Mouse (Mus musculus): ENCODE measurements around the gene Hcst. TPM values are rescaled to one million over a fixed set of nuclear protein-coding genes. Genes with fewer than 3 reads are reported as not detected.
A peak's percentile ranks its signal among the peaks of the same experiment; 100 is the strongest.

The Hcst gene
- polyA plus RNA-seq, 1 experiment from 2014 or later: not detected

- H3K27me3 ChIP-seq: no peaks in the 10 kb centered on the region
- no peak overlapping the region for H3K9ac ChIP-seq (replicated peaks)
- no peaks in the 10 kb centered on the region for H3K9me3 ChIP-seq
- peaks cover 12% of the 10 kb centered on the region; the same call in 1 of the 2 replicates for H3K36me3 ChIP-seq
- no peak for ATAC-seq (replicated peaks)
- H3K4me2 ChIP-seq (replicated peaks): no peak overlapping the region
- no peak overlapping the region for H3K4me3 ChIP-seq
- H3K27ac ChIP-seq (replicated peaks): no peak overlapping the region
- H3K4me1 ChIP-seq: peaks cover 3% of the 10 kb centered on the region; the same call in 1 of the 2 replicates
Measured at GRCm38 (mm10) chr7:30429327-30429726, 9.7 kb upstream of the Hcst start.

GRCm38 (mm10) chr7:30423071-30423641, 3.5 kb upstream of the Hcst start:
- Histone ChIP-seq H3K27ac (replicated peaks) (peak overlapping the region; percentile 62; the same call in 1 of the 2 replicates), H3K36me3 (peaks cover 12% of the 10 kb centered on the region; the same call in 1 of the 2 replicates), H3K9me3 (no peaks in the 10 kb centered on the region), H3K27me3 (no peaks in the 10 kb centered on the region), H3K4me2 (replicated peaks) (peak overlapping the region; percentile 94), H3K4me3 (peak overlapping the region; percentile 53), H3K9ac (replicated peaks) (peak overlapping the region; percentile 62), H3K4me1 (peaks cover 20% of the 10 kb centered on the region)
- no peak; the same call in 1 of the 2 replicates for ATAC-seq (replicated peaks)
- WGBS: 55% methylated on average over 23 of the region's 23 CpGs

DNA sequence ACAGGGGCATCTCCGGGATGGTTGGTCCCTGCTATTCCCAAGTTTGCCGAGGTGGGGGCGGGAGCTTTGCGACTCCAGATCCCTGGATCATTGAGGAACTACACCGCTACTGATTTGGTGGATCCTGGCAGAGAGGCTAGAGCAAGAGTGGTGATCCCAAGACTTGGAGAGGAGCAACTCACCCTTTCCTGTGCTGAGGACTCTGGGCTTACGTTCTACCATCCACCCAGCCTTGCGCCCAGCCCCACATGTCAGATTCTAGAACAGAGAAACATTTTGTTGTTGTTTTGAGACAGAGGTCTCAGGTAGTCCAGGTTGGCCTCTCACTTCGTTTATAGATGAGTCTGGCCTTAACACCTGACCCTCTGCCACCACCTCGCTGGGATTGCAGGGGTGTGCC, 2.9 kb upstream of the Hcst start:
- Histone ChIP-seq H3K9ac (replicated peaks) (peak overlapping the region; percentile 62), H3K27ac (replicated peaks) (peak overlapping the region; percentile 62), H3K4me3 (peak overlapping the region; percentile 53), H3K27me3 (no peaks in the 10 kb centered on the region), H3K36me3 (peaks cover 12% of the 10 kb centered on the region; the same call in 1 of the 2 replicates), H3K4me1 (peaks cover 20% of the 10 kb centered on the region), H3K4me2 (replicated peaks) (peak overlapping the region; percentile 94), H3K9me3 (no peaks in the 10 kb centered on the region)
- WGBS: 14% methylated on average over 9 of the region's 9 CpGs
- no peak; the same call in 1 of the 2 replicates for ATAC-seq (replicated peaks)

- Histone ChIP-seq H3K27ac (replicated peaks) (peak overlapping the region; percentile 62), H3K9ac (replicated peaks) (peak overlapping the region; percentile 62), H3K9me3 (no peaks in the 10 kb centered on the region), H3K4me2 (replicated peaks) (peak overlapping the region; percentile 94), H3K4me1 (peaks cover 20% of the 10 kb centered on the region), H3K27me3 (no peaks in the 10 kb centered on the region), H3K4me3 (peak overlapping the region; percentile 53), H3K36me3 (peaks cover 12% of the 10 kb centered on the region; the same call in 1 of the 2 replicates)
- under 1% methylated on average over 45 of the region's 45 CpGs for WGBS
- peak; percentile 89 for ATAC-seq (replicated peaks)
Measured at GRCm38 (mm10) chr7:30421890-30422435, 2.3 kb upstream of the Hcst start.

GRCm38 (mm10) chr7:30421175-30421889, 1.7 kb upstream of the Hcst start, which contains the start of gene Nfkbid:
Gene Nfkbid, plus strand, starts transcription at chr7:30421732.
- no peaks in the 10 kb centered on the region for H3K27me3 ChIP-seq
- peak within 1 kb of the TSS; percentile 94 for H3K4me2 ChIP-seq (replicated peaks)
- peak; percentile 26; the same call in 1 of the 2 replicates for ATAC-seq (replicated peaks)
- WGBS: 9% methylated on average over 31 of the region's 31 CpGs
- peaks cover 6% of the 10 kb centered on the region; the same call in 1 of the 2 replicates for H3K36me3 ChIP-seq
- peaks cover 20% of the 10 kb centered on the region for H3K4me1 ChIP-seq
- H3K9ac ChIP-seq (replicated peaks): peak within 1 kb of the TSS; percentile 62
- H3K27ac ChIP-seq (replicated peaks): peak within 1 kb of the TSS; percentile 62
- H3K9me3 ChIP-seq: no peaks in the 10 kb centered on the region
- peak within 1 kb of the TSS; percentile 53 for H3K4me3 ChIP-seq

DNA sequence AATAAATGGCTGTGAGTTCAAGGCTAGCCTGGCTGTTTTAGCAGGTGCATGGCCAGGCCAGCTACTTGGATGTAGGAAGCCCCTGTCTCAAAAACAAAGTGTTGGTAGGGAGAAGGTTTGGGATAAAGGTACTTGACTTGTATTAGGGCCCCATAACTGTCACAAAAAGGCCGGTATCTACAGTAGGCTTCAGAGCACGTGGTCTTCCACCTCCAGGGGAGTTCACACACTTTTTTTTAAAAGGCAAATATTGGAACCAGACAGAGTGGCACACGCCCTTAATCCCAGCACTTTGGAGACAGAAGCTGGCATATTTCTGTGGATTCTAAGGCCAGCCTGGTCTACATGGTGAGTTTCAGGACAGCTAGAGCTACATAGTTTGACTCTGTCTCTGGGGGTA, 1.0 kb upstream of the Hcst start:
- Histone ChIP-seq H3K4me1 (peaks cover 20% of the 10 kb centered on the region), H3K9me3 (no peaks in the 10 kb centered on the region), H3K4me2 (replicated peaks) (no peak overlapping the region), H3K9ac (replicated peaks) (no peak overlapping the region), H3K27me3 (no peaks in the 10 kb centered on the region), H3K27ac (replicated peaks) (no peak overlapping the region), H3K4me3 (no peak overlapping the region), H3K36me3 (peaks cover under 1% of the 10 kb centered on the region; the same call in 1 of the 2 replicates)
- 88% methylated on average over 3 of the region's 3 CpGs for WGBS
- ATAC-seq (replicated peaks): no peak

DNA sequence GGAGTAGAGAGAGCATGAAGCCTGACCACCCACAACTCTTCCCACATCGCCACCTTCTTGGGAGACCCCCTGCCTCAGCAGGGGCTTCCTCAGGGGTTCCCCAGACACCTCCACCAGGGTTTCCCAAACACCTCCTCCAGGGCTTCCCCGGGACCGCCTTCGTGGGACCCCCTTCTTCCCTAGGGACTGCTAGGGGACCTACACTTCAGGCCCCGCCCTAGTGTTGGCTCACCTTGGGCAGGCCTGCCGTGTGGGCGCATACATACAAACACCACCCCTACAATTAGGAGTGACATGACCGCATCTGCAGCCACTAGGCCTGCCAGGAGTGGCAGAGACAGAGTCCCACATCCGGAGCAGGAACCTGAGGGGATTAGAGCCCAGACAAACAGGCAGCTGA, 1.8 kb downstream of the Hcst start:
- no peak overlapping the region for H3K9ac ChIP-seq (replicated peaks)
- H3K36me3 ChIP-seq: no peaks in the 10 kb centered on the region
- peaks cover 13% of the 10 kb centered on the region for H3K4me1 ChIP-seq
- H3K9me3 ChIP-seq: no peaks in the 10 kb centered on the region
- no peak overlapping the region for H3K4me2 ChIP-seq (replicated peaks)
- no peak for ATAC-seq (replicated peaks)
- H3K27me3 ChIP-seq: no peaks in the 10 kb centered on the region; the same call in 1 of the 2 replicates
- H3K4me3 ChIP-seq: no peak overlapping the region
- H3K27ac ChIP-seq (replicated peaks): no peak overlapping the region
- 82% methylated on average over 9 of the region's 9 CpGs for WGBS

- WGBS: 73% methylated on average over 5 of the region's 5 CpGs
- no peak for ATAC-seq (replicated peaks)
- H3K9ac ChIP-seq (replicated peaks): no peak within 1 kb of the TSS
- no peaks in the 10 kb centered on the region for H3K36me3 ChIP-seq
- no peak within 1 kb of the TSS for H3K27ac ChIP-seq (replicated peaks)
- no peak within 1 kb of the TSS for H3K4me3 ChIP-seq
- no peaks in the 10 kb centered on the region for H3K4me1 ChIP-seq
- H3K9me3 ChIP-seq: no peaks in the 10 kb centered on the region
- H3K4me2 ChIP-seq (replicated peaks): no peak within 1 kb of the TSS
- no peaks in the 10 kb centered on the region; the same call in 1 of the 2 replicates for H3K27me3 ChIP-seq
Measured at GRCm38 (mm10) chr7:30413596-30413995, 6.1 kb downstream of the Hcst start, which contains the start of gene Tyrobp. Gene Tyrobp, plus strand, starts transcription at chr7:30413760.

DNA sequence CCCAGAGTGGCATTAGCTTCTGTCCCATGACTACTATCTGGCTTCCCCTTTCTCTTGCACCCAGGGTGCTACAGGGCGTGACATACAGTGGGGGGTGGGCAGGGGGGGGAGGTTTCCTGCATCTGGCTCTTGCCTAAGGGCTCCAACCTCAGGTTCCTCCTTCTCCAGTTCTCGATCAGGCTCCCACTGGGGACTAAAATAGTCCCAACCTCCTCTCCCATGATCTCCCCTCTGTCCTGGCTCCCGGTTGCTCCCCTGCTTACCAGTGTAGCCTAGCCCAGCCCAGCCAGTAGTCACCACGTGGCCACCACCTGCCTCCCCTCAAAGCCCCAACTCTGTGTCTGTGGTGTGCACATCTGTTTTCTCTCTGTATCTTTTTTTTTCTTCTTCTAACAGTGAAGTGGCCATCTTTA, 6.9 kb downstream of the Hcst start:
- Histone ChIP-seq H3K4me1 (no peaks in the 10 kb centered on the region), H3K9ac (replicated peaks) (no peak overlapping the region), H3K4me3 (no peak overlapping the region), H3K27ac (replicated peaks) (no peak overlapping the region), H3K36me3 (no peaks in the 10 kb centered on the region), H3K4me2 (replicated peaks) (no peak overlapping the region), H3K9me3 (no peaks in the 10 kb centered on the region), H3K27me3 (no peaks in the 10 kb centered on the region; the same call in 1 of the 2 replicates)
- 66% methylated on average over 4 of the region's 4 CpGs for WGBS
- ATAC-seq (replicated peaks): no peak

DNA sequence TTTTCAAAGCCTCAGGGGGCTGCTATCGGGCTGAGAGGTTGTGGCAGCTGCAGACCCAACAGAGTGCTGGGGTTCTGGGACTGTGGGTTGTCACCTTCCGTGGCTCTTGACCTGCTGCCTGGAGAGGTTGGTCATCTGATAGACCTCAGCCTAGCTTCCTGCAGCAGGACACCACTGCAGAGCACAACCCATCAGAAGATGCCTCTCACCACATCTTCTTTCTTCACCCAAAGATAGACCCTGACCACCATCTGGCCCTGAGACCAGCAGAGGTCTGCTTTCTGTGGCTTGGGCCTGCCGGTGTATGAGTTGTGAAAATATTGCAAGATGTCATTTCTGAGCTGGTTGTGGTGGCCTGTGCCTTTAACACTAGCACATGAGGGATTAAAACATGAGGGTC, 8.6 kb downstream of the Hcst start:
- no peak overlapping the region for H3K4me3 ChIP-seq
- no peak overlapping the region for H3K4me2 ChIP-seq (replicated peaks)
- ATAC-seq (replicated peaks): no peak
- no peaks in the 10 kb centered on the region for H3K4me1 ChIP-seq
- 88% methylated on average over 3 of the region's 3 CpGs for WGBS
- H3K27ac ChIP-seq (replicated peaks): no peak overlapping the region
- no peaks in the 10 kb centered on the region for H3K9me3 ChIP-seq
- no peaks in the 10 kb centered on the region for H3K36me3 ChIP-seq
- no peaks in the 10 kb centered on the region; the same call in 1 of the 2 replicates for H3K27me3 ChIP-seq
- H3K9ac ChIP-seq (replicated peaks): no peak overlapping the region

- Histone ChIP-seq H3K4me2 (replicated peaks) (no peak overlapping the region), H3K4me1 (no peaks in the 10 kb centered on the region), H3K27ac (replicated peaks) (no peak overlapping the region), H3K9ac (replicated peaks) (no peak overlapping the region), H3K27me3 (no peaks in the 10 kb centered on the region; the same call in 1 of the 2 replicates), H3K9me3 (no peaks in the 10 kb centered on the region), H3K36me3 (no peaks in the 10 kb centered on the region), H3K4me3 (no peak overlapping the region)
- WGBS: 80% methylated on average over 2 of the region's 2 CpGs
- no peak for ATAC-seq (replicated peaks)
Measured at GRCm38 (mm10) chr7:30409789-30410188, 9.9 kb downstream of the Hcst start.

DNA sequence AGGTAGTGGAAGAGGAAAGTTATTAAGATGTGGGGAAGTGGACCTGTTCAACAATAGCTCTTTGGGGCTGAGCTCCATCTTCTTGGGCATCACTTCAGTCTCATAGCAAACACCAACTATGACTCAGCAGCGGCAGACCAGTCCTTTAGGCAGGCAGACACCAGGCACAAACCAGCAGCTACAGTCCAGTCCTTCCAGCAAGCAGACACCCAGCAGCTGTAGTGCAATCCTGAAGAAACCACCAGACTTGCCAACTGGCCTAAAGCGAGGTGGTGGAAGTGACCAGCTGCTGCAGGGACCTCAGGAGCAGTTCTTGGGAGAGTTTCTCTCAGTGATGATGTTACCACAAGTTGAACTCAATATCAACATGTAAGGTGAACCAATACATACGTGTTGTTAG, 11.0 kb downstream of the Hcst start:
- no peak overlapping the region for H3K4me2 ChIP-seq (replicated peaks)
- H3K4me1 ChIP-seq: no peaks in the 10 kb centered on the region
- H3K36me3 ChIP-seq: no peaks in the 10 kb centered on the region
- no peak overlapping the region for H3K27ac ChIP-seq (replicated peaks)
- H3K9me3 ChIP-seq: no peaks in the 10 kb centered on the region
- no peak overlapping the region for H3K4me3 ChIP-seq
- H3K27me3 ChIP-seq: no peaks in the 10 kb centered on the region; the same call in 1 of the 2 replicates
- 85% methylated on average over 3 of the region's 3 CpGs for WGBS
- no peak overlapping the region for H3K9ac ChIP-seq (replicated peaks)
- ATAC-seq (replicated peaks): no peak

All from forebrain, embryonic 15.5 days (tissue).